Mouse (Mus musculus): ENCODE measurements at regions not wholly inside any gene's neighbourhood (a gene's known extent, or its start where the extent isn't known, plus 50 kb on each side); places are given as distances from the start of the nearest gene placed in this dataset.
"Not testable (repeated sequence)": the region's sequence is repeated elsewhere in the genome, so short reads cannot be mapped to it uniquely, and the experiment has no call there.

- Histone ChIP-seq H3K27me3 (no peaks in the 10 kb centered on the region), H3K9ac (no peak overlapping the region), H3K36me3 (no peaks in the 10 kb centered on the region), H3K4me3 (no peak overlapping the region), H3K4me1 (no peaks in the 10 kb centered on the region), H3K27ac (no peak overlapping the region), H3K9me3 (no peaks in the 10 kb centered on the region), H3K4me2 (replicated peaks) (no peak overlapping the region)
- WGBS = 81% methylated on average over 3 of the region's 3 CpGs
- no peak for ATAC-seq (ENCODE audit: insufficient number of reproducible peaks, insufficient read depth, low FRiP score, low TSS enrichment)
Measured at GRCm38 (mm10) chr2:116347827-116348529, 282.3 kb upstream of the Meis2 start.

DNA sequence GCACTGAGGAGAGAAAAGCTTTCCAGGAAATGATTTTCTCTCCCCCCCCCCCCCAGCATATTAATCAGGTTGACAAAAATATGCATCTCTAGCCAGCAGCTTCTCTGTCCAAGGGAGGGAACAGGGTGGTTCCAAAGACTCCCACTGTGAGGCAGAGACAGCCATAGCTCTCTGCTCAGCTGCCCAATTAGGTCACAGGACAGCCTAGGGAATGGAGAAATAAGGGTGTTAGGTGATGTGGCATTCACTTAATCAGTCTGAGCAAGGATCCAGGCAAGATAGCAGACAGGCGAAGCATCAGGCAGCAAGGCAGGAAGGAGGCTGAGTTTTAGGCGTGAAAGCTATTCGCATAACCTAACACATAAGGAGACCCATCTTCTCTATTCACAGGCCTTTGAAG, 266.2 kb upstream of the Meis2 start:
- no peak overlapping the region for H3K27ac ChIP-seq
- no peak overlapping the region for H3K4me2 ChIP-seq (replicated peaks)
- no peaks in the 10 kb centered on the region for H3K9me3 ChIP-seq
- no peak overlapping the region for H3K4me3 ChIP-seq
- ATAC-seq (ENCODE audit: insufficient number of reproducible peaks, insufficient read depth, low FRiP score, low TSS enrichment) = no peak
- H3K27me3 ChIP-seq = no peaks in the 10 kb centered on the region
- WGBS = 87% methylated on average over 3 of the region's 3 CpGs
- no peaks in the 10 kb centered on the region for H3K4me1 ChIP-seq
- no peaks in the 10 kb centered on the region for H3K36me3 ChIP-seq
- no peak overlapping the region for H3K9ac ChIP-seq

GRCm38 (mm10) chr2:116322039-116322770, 256.6 kb upstream of the Meis2 start:
- H3K27ac ChIP-seq = no peak overlapping the region
- ATAC-seq (ENCODE audit: insufficient number of reproducible peaks, insufficient read depth, low FRiP score, low TSS enrichment) = no peak

DNA sequence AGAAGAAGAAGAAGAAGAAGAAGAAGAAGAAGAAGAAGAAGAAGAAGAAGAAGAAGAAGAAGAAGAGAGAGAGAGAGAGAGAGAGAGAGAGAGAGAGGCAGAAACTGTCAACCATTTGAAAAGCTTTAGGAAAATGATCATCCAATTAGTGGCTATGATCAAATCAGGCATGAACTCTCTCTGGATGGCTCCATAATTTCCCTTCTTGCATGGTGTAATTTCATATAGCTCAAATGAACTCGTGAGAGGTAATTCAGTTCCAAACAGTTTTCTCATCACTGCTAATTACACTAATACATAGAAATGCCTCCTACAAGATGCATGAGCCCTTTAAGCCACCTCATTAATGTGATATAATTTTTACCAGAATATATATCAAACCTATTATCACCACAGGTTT, 233.9 kb upstream of the Meis2 start:
- Histone ChIP-seq H3K27me3 (no peaks in the 10 kb centered on the region), H3K9ac (no peak overlapping the region), H3K4me1 (no peaks in the 10 kb centered on the region), H3K9me3 (no peaks in the 10 kb centered on the region), H3K27ac (no peak overlapping the region), H3K36me3 (no peaks in the 10 kb centered on the region), H3K4me2 (replicated peaks) (no peak overlapping the region), H3K4me3 (no peak overlapping the region)
- 50% methylated on average over 1 of the region's 1 CpGs for WGBS
- ATAC-seq (ENCODE audit: insufficient number of reproducible peaks, insufficient read depth, low FRiP score, low TSS enrichment) = no peak

More at GRCm38 (mm10) chr2:116322039-116322770, 256.6 kb upstream of the Meis2 start:
- 72% methylated on average over 14 of the region's 14 CpGs for WGBS
- Histone ChIP-seq H3K4me1 (no peaks in the 10 kb centered on the region), H3K27me3 (no peaks in the 10 kb centered on the region), H3K9ac (no peak overlapping the region), H3K36me3 (no peaks in the 10 kb centered on the region), H3K9me3 (no peaks in the 10 kb centered on the region), H3K4me2 (replicated peaks) (no peak overlapping the region), H3K4me3 (no peak overlapping the region)

DNA sequence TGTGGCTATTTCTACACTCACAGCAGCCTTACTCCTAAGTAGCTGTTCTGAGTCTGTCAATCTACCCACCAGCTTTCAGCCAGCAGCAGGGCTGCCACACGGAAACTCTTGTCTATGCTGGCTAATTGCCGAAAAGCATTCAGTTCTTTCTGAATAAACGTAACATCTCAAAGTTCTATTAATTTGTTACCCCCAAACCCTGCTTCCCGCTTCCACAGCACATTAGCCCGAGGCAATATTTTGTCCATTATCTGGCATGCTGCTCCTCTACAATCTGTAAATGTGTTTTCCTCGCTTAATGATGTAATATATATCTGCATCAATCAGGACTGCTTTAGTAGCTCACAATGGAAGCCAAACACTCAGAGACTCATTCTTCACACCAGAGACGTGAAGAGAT, 224.2 kb upstream of the Meis2 start:
- WGBS = 72% methylated on average over 7 of the region's 7 CpGs
- no peak overlapping the region for H3K4me2 ChIP-seq (replicated peaks)
- no peaks in the 10 kb centered on the region for H3K9me3 ChIP-seq
- H3K4me3 ChIP-seq = no peak overlapping the region
- H3K4me1 ChIP-seq = no peaks in the 10 kb centered on the region
- no peak for ATAC-seq (ENCODE audit: insufficient number of reproducible peaks, insufficient read depth, low FRiP score, low TSS enrichment)
- no peak overlapping the region for H3K27ac ChIP-seq
- no peaks in the 10 kb centered on the region for H3K36me3 ChIP-seq
- H3K9ac ChIP-seq = no peak overlapping the region
- no peaks in the 10 kb centered on the region for H3K27me3 ChIP-seq

- H3K4me3 ChIP-seq; H3K27ac ChIP-seq; H3K36me3 ChIP-seq; H3K27me3 ChIP-seq; H3K4me1 ChIP-seq; H3K4me2 ChIP-seq (replicated peaks); H3K9ac ChIP-seq; ATAC-seq (ENCODE audit: insufficient number of reproducible peaks, insufficient read depth, low FRiP score, low TSS enrichment); H3K9me3 ChIP-seq: not testable (repeated sequence)
- 71% methylated on average over 3 of the region's 3 CpGs for WGBS
Measured at GRCm38 (mm10) chr2:116243191-116243590, 177.6 kb upstream of the Meis2 start.

GRCm38 (mm10) chr2:116236731-116237130, 171.1 kb upstream of the Meis2 start:
- Histone ChIP-seq H3K9me3 (no peaks in the 10 kb centered on the region), H3K4me1 (no peaks in the 10 kb centered on the region), H3K9ac (no peak overlapping the region), H3K4me2 (replicated peaks) (no peak overlapping the region), H3K36me3 (no peaks in the 10 kb centered on the region), H3K27ac (no peak overlapping the region), H3K27me3 (no peaks in the 10 kb centered on the region), H3K4me3 (no peak overlapping the region)
- no peak for ATAC-seq (ENCODE audit: insufficient number of reproducible peaks, insufficient read depth, low FRiP score, low TSS enrichment)

- H3K9me3 ChIP-seq = no peaks in the 10 kb centered on the region
- H3K36me3 ChIP-seq = no peaks in the 10 kb centered on the region
- 81% methylated on average over 1 of the region's 1 CpGs for WGBS
- no peak overlapping the region for H3K27ac ChIP-seq
- no peaks in the 10 kb centered on the region for H3K4me1 ChIP-seq
- no peak overlapping the region for H3K4me2 ChIP-seq (replicated peaks)
- no peak for ATAC-seq (ENCODE audit: insufficient number of reproducible peaks, insufficient read depth, low FRiP score, low TSS enrichment)
- H3K9ac ChIP-seq = no peak overlapping the region
- no peaks in the 10 kb centered on the region for H3K27me3 ChIP-seq
- H3K4me3 ChIP-seq = no peak overlapping the region
Measured at GRCm38 (mm10) chr2:116232793-116233192, 167.2 kb upstream of the Meis2 start.

DNA sequence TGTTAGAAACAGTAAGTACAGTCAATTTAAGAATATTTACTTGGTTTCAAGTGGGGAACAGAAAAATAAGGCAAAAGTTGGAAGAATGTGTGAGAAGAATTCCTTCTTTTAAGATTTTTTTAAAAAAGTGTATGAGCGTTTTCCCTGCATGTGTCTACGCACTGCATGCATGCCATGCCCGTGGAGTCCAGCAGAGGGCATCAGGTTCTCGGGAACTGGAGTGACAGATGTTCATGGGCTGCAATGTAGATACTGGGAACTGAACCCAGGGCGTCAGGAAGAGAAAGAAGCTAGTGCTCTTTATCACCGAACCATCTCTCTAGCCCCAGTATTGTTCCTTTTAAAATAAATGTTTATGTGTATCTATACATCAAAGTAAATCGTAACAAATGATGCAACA, 150.8 kb upstream of the Meis2 start:
- Histone ChIP-seq H3K4me1 (no peaks in the 10 kb centered on the region), H3K27me3 (no peaks in the 10 kb centered on the region), H3K4me2 (replicated peaks) (no peak overlapping the region), H3K9ac (no peak overlapping the region), H3K9me3 (no peaks in the 10 kb centered on the region), H3K36me3 (no peaks in the 10 kb centered on the region), H3K4me3 (no peak overlapping the region), H3K27ac (no peak overlapping the region)
- 70% methylated on average over 7 of the region's 7 CpGs for WGBS
- no peak for ATAC-seq (ENCODE audit: insufficient number of reproducible peaks, insufficient read depth, low FRiP score, low TSS enrichment)

DNA sequence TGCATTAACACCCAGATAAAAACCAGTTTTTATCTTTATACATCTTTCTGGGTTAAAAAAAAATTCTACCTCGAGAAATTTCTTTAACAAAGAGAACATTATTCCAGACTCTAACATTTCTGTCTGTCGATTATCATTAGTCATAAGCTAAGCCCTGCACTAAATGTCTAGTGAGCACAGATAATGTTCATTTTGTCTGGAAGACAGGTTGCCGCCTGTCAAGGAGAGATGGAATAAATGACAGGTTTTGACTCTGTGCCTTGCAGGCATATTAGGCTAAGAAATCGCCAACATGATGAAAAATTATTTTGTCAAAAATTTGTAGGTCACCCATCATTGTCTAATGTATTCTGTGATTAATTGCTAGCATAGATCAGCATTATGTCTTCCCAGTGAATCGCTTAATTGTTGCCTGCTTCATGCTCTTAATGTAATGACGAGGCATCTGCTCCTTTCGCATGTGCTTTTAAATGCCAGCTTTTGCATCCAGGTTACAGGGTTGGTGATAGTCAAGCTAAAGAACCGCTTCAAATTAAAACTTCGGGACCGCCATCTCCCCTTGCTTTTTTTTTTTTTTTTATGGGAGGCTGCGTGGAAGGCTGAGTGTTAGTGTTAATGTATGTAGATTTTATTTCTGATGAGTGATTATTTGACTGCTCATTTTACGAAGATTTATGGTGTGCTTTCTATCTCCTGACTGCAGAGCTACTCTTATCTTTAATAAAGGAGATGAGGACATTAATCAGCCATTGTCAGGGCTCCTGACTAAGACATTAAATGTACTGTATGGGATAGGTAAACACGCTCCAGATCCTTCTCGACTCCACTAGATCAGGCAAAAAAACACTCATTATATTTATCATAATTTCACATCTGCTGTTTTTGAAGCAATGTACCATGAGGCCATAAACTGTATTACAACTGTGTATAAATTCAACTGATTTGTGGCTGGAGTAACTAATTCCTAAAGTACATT, 135.9 kb upstream of the Meis2 start:
- ATAC-seq (ENCODE audit: insufficient number of reproducible peaks, insufficient read depth, low FRiP score, low TSS enrichment) = no peak

GRCm38 (mm10) chr2:116200795-116201194, 135.2 kb upstream of the Meis2 start:
- H3K9ac ChIP-seq = no peak overlapping the region
- H3K4me2 ChIP-seq (replicated peaks) = no peak overlapping the region
- ATAC-seq (ENCODE audit: insufficient number of reproducible peaks, insufficient read depth, low FRiP score, low TSS enrichment) = no peak
- H3K4me1 ChIP-seq = no peaks in the 10 kb centered on the region
- H3K27ac ChIP-seq = no peak overlapping the region
- 70% methylated on average over 5 of the region's 5 CpGs for WGBS
- no peaks in the 10 kb centered on the region for H3K36me3 ChIP-seq
- H3K4me3 ChIP-seq = no peak overlapping the region
- no peaks in the 10 kb centered on the region for H3K9me3 ChIP-seq
- H3K27me3 ChIP-seq = no peaks in the 10 kb centered on the region

More for the DNA sequence above, 135.9 kb upstream of the Meis2 start:
- Histone ChIP-seq H3K4me2 (replicated peaks) (no peak overlapping the region), H3K4me1 (no peaks in the 10 kb centered on the region), H3K36me3 (no peaks in the 10 kb centered on the region), H3K9me3 (no peaks in the 10 kb centered on the region), H3K4me3 (no peak overlapping the region), H3K27me3 (no peaks in the 10 kb centered on the region), H3K9ac (no peak overlapping the region), H3K27ac (no peak overlapping the region)
- WGBS = 74% methylated on average over 14 of the region's 14 CpGs
